Mouse (Mus musculus) neural tube, embryonic 13.5 days (tissue): Measurements from ENCODE around the gene Fam216a. TPM values are rescaled to one million over a fixed set of nuclear protein-coding genes. Genes with fewer than 3 reads are reported as not detected.

ENCODE experiments used
- ATAC-seq: fragments of 200-750 bp; cut with Nextera tagmentation; 2 replicates; pipeline ENCODE4 v1.8.0; 2017; ENCODE audit warnings: low read depth, mild to moderate bottlenecking, moderate TSS enrichment, moderate library complexity
- H3K27ac ChIP-seq: fragments of 300-500 bp; sonication (generic); replicated peaks from 2 replicates; pipeline ENCODE4 v1.5.1; 2015; ENCODE audit warnings: moderate library complexity, mild to moderate bottlenecking, inconsistent platforms
- H3K27me3 ChIP-seq: fragments of 300-500 bp; sonication (generic); 2 replicates; pipeline ENCODE4 v1.6.1; 2015; ENCODE audit warnings: mild to moderate bottlenecking, inconsistent platforms
- H3K36me3 ChIP-seq: fragments of 300-500 bp; sonication (generic); 2 replicates; pipeline ENCODE4 v1.6.1; 2015; ENCODE audit warnings: mild to moderate bottlenecking, inconsistent platforms
- H3K4me1 ChIP-seq: fragments of 300-500 bp; sonication (generic); replicated peaks from 2 replicates; pipeline ENCODE4 v1.6.1; 2015; ENCODE audit warnings: inconsistent platforms
- H3K4me2 ChIP-seq: fragments of 300-500 bp; sonication (generic); 2 replicates; pipeline ENCODE4 v1.6.1; 2015; ENCODE audit warnings: inconsistent platforms, mild to moderate bottlenecking, moderate library complexity
- H3K4me3 ChIP-seq: fragments of 300-500 bp; sonication (generic); 2 replicates; pipeline ENCODE4 v1.5.1; 2015; ENCODE audit warnings: mild to moderate bottlenecking, inconsistent platforms
- H3K9ac ChIP-seq: fragments of 300-500 bp; sonication (generic); 2 replicates; pipeline ENCODE4 v1.6.1; 2015; ENCODE audit warnings: moderate library complexity, mild to moderate bottlenecking, inconsistent platforms
- H3K9me3 ChIP-seq: fragments of 300-500 bp; sonication (generic); 2 replicates; pipeline ENCODE4 v1.6.1; 2016; ENCODE audit warnings: inconsistent platforms
- WGBS: fragments of 180-500 bp; shearing (Covaris S2); methylation state at CpG from one replicate; pipeline ENCODE4 v1.1.7; 2015; 5-methylcytosine and 5-hydroxymethylcytosine counted together
- polyA plus RNA-seq: library from polyadenylated mRNA; unstranded; fragments of >200 nt; fragmentation: Nextera tagmentation; extraction: Ambion mirVana; gene quantifications from 2 replicates; pipeline ENCODE4 v1.2.1, GENCODE M21; 2015

The Fam216a gene
- polyA plus RNA-seq, 1 experiment from 2014 or later = 135 TPM

- Histone ChIP-seq H3K9me3 (no peaks in the 10 kb centered on the region), H3K4me2 (no peak overlapping the region), H3K4me1 (no peaks in the 10 kb centered on the region), H3K9ac (no peak overlapping the region), H3K36me3 (peaks cover 63% of the 10 kb centered on the region), H3K27me3 (no peaks in the 10 kb centered on the region), H3K27ac (no peak overlapping the region), H3K4me3 (no peak overlapping the region)
- 54% methylated on average over 11 of the region's 11 CpGs for WGBS
- ATAC-seq = peak; percentile 23; the same call in 1 of the 2 replicates
These were observed 7.4 kb upstream of the Fam216a start for GRCm38 (mm10) chr5:122379374-122380155.

- peaks cover 8% of the 10 kb centered on the region for H3K4me1 ChIP-seq
- H3K36me3 ChIP-seq = peaks cover 65% of the 10 kb centered on the region
- no peaks in the 10 kb centered on the region for H3K9me3 ChIP-seq
- H3K4me2 ChIP-seq = no peak overlapping the region
- H3K27me3 ChIP-seq = no peaks in the 10 kb centered on the region
- no peak overlapping the region for H3K9ac ChIP-seq
- no peak for ATAC-seq
- H3K4me3 ChIP-seq = no peak overlapping the region
- 95% methylated on average over 12 of the region's 12 CpGs for WGBS
- no peak overlapping the region for H3K27ac ChIP-seq
These were observed 6.0 kb upstream of the Fam216a start for GRCm38 (mm10) chr5:122378171-122378570.

GRCm38 (mm10) chr5:122377101-122377833 lies 5.1 kb upstream of the Fam216a start:
- WGBS = 93% methylated on average over 4 of the region's 4 CpGs
- ATAC-seq = no peak
- no peaks in the 10 kb centered on the region for H3K9me3 ChIP-seq
- H3K36me3 ChIP-seq = peaks cover 59% of the 10 kb centered on the region
- H3K4me1 ChIP-seq = peaks cover 12% of the 10 kb centered on the region
- H3K27ac ChIP-seq = no peak overlapping the region
- no peak overlapping the region for H3K4me3 ChIP-seq
- H3K27me3 ChIP-seq = no peaks in the 10 kb centered on the region
- H3K4me2 ChIP-seq = no peak overlapping the region
- H3K9ac ChIP-seq = no peak overlapping the region

GRCm38 (mm10) chr5:122372878-122373277 lies 714 bp upstream of the Fam216a start:
- no peaks in the 10 kb centered on the region for H3K27me3 ChIP-seq
- H3K4me1 ChIP-seq = peaks cover 28% of the 10 kb centered on the region
- 8% methylated on average over 5 of the region's 5 CpGs for WGBS
- peak overlapping the region; percentile 73 for H3K4me3 ChIP-seq
- no peaks in the 10 kb centered on the region for H3K9me3 ChIP-seq
- peaks cover 35% of the 10 kb centered on the region for H3K36me3 ChIP-seq
- H3K9ac ChIP-seq = peak overlapping the region; percentile 81
- ATAC-seq = no peak
- peak overlapping the region; percentile 67 for H3K4me2 ChIP-seq
- H3K27ac ChIP-seq = peak overlapping the region; percentile 87

GRCm38 (mm10) chr5:122371591-122372191 lies 473 bp downstream of the Fam216a start, which contains the start of gene Gpn3:
TSS of gene Gpn3 (plus strand) at chr5:122371876.
- H3K9ac ChIP-seq = peak within 1 kb of the TSS; percentile 88
- H3K9me3 ChIP-seq = no peaks in the 10 kb centered on the region
- H3K36me3 ChIP-seq = peaks cover 43% of the 10 kb centered on the region
- H3K27ac ChIP-seq = peak within 1 kb of the TSS; percentile 97
- peak within 1 kb of the TSS; percentile 73 for H3K4me3 ChIP-seq
- H3K4me2 ChIP-seq = peak within 1 kb of the TSS; percentile 69
- no peaks in the 10 kb centered on the region for H3K27me3 ChIP-seq
- ATAC-seq = peak; percentile 84
- under 1% methylated on average over 34 of the region's 46 CpGs for WGBS
- H3K4me1 ChIP-seq = peaks cover 28% of the 10 kb centered on the region

GRCm38 (mm10) chr5:122354492-122355067 lies 17.6 kb downstream of the Fam216a start:
- H3K27ac ChIP-seq = peak overlapping the region; percentile 89
- peak overlapping the region; percentile 90 for H3K9ac ChIP-seq
- peak overlapping the region; percentile 91 for H3K4me3 ChIP-seq
- H3K36me3 ChIP-seq = peaks cover 5% of the 10 kb centered on the region; the same call in 1 of the 2 replicates
- peaks cover 17% of the 10 kb centered on the region for H3K4me1 ChIP-seq
- H3K9me3 ChIP-seq = no peaks in the 10 kb centered on the region
- peak overlapping the region; percentile 78 for H3K4me2 ChIP-seq
- under 1% methylated on average over 54 of the region's 57 CpGs for WGBS
- no peaks in the 10 kb centered on the region for H3K27me3 ChIP-seq
- peak; percentile 56; the same call in 1 of the 2 replicates for ATAC-seq

- ATAC-seq = peak; percentile 96
- no peaks in the 10 kb centered on the region for H3K27me3 ChIP-seq
- H3K9me3 ChIP-seq = no peaks in the 10 kb centered on the region
- peak within 1 kb of the TSS; percentile 78 for H3K4me2 ChIP-seq
- H3K36me3 ChIP-seq = peaks cover 2% of the 10 kb centered on the region; the same call in 1 of the 2 replicates
- under 1% methylated on average over 51 of the region's 51 CpGs for WGBS
- peak within 1 kb of the TSS; percentile 90 for H3K27ac ChIP-seq
- peaks cover 17% of the 10 kb centered on the region for H3K4me1 ChIP-seq
- H3K4me3 ChIP-seq = peak within 1 kb of the TSS; percentile 91
- H3K9ac ChIP-seq = peak within 1 kb of the TSS; percentile 90
These were observed 18.2 kb downstream of the Fam216a start, which contains the start of the genes Rad9b and Vps29 for GRCm38 (mm10) chr5:122353807-122354491. TSS of gene Rad9b (minus strand) at chr5:122354233. TSS of gene Vps29 (plus strand) at chr5:122354369.

- Histone ChIP-seq H3K4me1 (0 out of 2 replicates have a peak, but pooled peaks cover 7% of the 10 kb centered on the region), H3K4me3 (no peak overlapping the region), H3K9ac (no peak overlapping the region), H3K4me2 (no peak overlapping the region), H3K27me3 (no peaks in the 10 kb centered on the region), H3K27ac (no peak overlapping the region), H3K36me3 (no peaks in the 10 kb centered on the region), H3K9me3 (no peaks in the 10 kb centered on the region)
- ATAC-seq = no peak
- 75% methylated on average over 4 of the region's 4 CpGs for WGBS
These were observed 26.4 kb downstream of the Fam216a start for GRCm38 (mm10) chr5:122345777-122346176.

GRCm38 (mm10) chr5:122344260-122344659 lies 27.9 kb downstream of the Fam216a start:
- no peak overlapping the region for H3K27ac ChIP-seq
- H3K4me2 ChIP-seq = no peak overlapping the region
- no peak overlapping the region for H3K4me3 ChIP-seq
- 9% methylated on average over 5 of the region's 5 CpGs for WGBS
- 0 out of 2 replicates have a peak, but pooled peaks cover 7% of the 10 kb centered on the region for H3K4me1 ChIP-seq
- no peaks in the 10 kb centered on the region for H3K9me3 ChIP-seq
- no peaks in the 10 kb centered on the region for H3K36me3 ChIP-seq
- H3K9ac ChIP-seq = no peak overlapping the region
- peak; percentile 72; the same call in 1 of the 2 replicates for ATAC-seq
- no peaks in the 10 kb centered on the region for H3K27me3 ChIP-seq

- Histone ChIP-seq H3K36me3 (no peaks in the 10 kb centered on the region), H3K4me3 (no peak overlapping the region), H3K9ac (no peak overlapping the region), H3K27ac (0 out of 2 replicates have a peak overlapping the region, but pooled peaks have one; percentile 18), H3K27me3 (no peaks in the 10 kb centered on the region), H3K4me2 (no peak overlapping the region), H3K4me1 (0 out of 2 replicates have a peak, but pooled peaks cover 7% of the 10 kb centered on the region), H3K9me3 (no peaks in the 10 kb centered on the region)
- no peak for ATAC-seq
- WGBS = 49% methylated on average over 7 of the region's 7 CpGs
These were observed 28.4 kb downstream of the Fam216a start for GRCm38 (mm10) chr5:122343768-122344167.

- 0 out of 2 replicates have a peak overlapping the region, but pooled peaks have one; percentile 26 for H3K9ac ChIP-seq
- H3K9me3 ChIP-seq = no peaks in the 10 kb centered on the region
- 0 out of 2 replicates have a peak, but pooled peaks cover 7% of the 10 kb centered on the region for H3K4me1 ChIP-seq
- H3K4me3 ChIP-seq = no peak overlapping the region
- H3K27ac ChIP-seq = no peak overlapping the region
- 85% methylated on average over 1 of the region's 1 CpGs for WGBS
- H3K36me3 ChIP-seq = no peaks in the 10 kb centered on the region
- H3K4me2 ChIP-seq = no peak overlapping the region
- H3K27me3 ChIP-seq = no peaks in the 10 kb centered on the region
- no peak for ATAC-seq
These were observed 29.3 kb downstream of the Fam216a start for GRCm38 (mm10) chr5:122342874-122343273.
